Mouse (Mus musculus) neural tube, embryonic 14.5 days (tissue): ENCODE data around the gene Pigb. TPM values are rescaled to one million over a fixed set of nuclear protein-coding genes. Genes with fewer than 3 reads are reported as not detected.

Experiments
- ATAC-seq: fragments of 200-750 bp; cut with Nextera tagmentation; 2 replicates; pipeline ENCODE4 v1.8.0; 2017; ENCODE audit warnings: low read depth, mild to moderate bottlenecking, moderate TSS enrichment, moderate library complexity
- H3K27ac ChIP-seq: fragments of 300-500 bp; sonication (generic); 2 replicates; pipeline ENCODE4 v1.5.1; 2014; ENCODE audit warnings: low read depth, mild to moderate bottlenecking, control low read depth, low read length, moderate library complexity, mixed read lengths
- H3K27me3 ChIP-seq: fragments of 300-500 bp; sonication (generic); 2 replicates; pipeline ENCODE4 v1.6.1; 2014; ENCODE audit warnings: low read length; ENCODE audit not compliant: control insufficient read depth, insufficient read depth
- H3K36me3 ChIP-seq: fragments of 300-500 bp; sonication (generic); 2 replicates; pipeline ENCODE4 v1.6.1; 2014; ENCODE audit warnings: low read length, mixed read lengths; ENCODE audit not compliant: control insufficient read depth, insufficient read depth
- H3K4me1 ChIP-seq: fragments of 300-500 bp; sonication (generic); 2 replicates; pipeline ENCODE4 v1.6.1; 2014; ENCODE audit warnings: low read length; ENCODE audit not compliant: control insufficient read depth, insufficient read depth
- H3K4me2 ChIP-seq: fragments of 300-500 bp; sonication (generic); 2 replicates; pipeline ENCODE4 v1.6.1; 2014; ENCODE audit warnings: mild to moderate bottlenecking, low read depth, low read length, control low read depth
- H3K4me3 ChIP-seq: fragments of 300-500 bp; sonication (generic); 2 replicates; pipeline ENCODE4 v1.5.1; 2014; ENCODE audit warnings: low read depth, low read length, control low read depth, mixed read lengths
- H3K9ac ChIP-seq: fragments of 300-500 bp; sonication (generic); replicated peaks from 2 replicates; pipeline ENCODE4 v1.6.1; 2014; ENCODE audit warnings: low read depth, mild to moderate bottlenecking, control low read depth, low read length, mixed read lengths
- H3K9me3 ChIP-seq: fragments of 300-500 bp; sonication (generic); 2 replicates; pipeline ENCODE4 v1.6.1; 2016; ENCODE audit warnings: low read length; ENCODE audit not compliant: control insufficient read depth
- WGBS: fragments of 180-500 bp; shearing (Covaris S2); extraction: QIAGEN DNeasy Blood & Tissue Kit; methylation state at CpG from one replicate; pipeline ENCODE4 v1.1.7; 2014; 5-methylcytosine and 5-hydroxymethylcytosine counted together
- polyA plus RNA-seq: library from polyadenylated mRNA; unstranded; fragments of >200 nt; fragmentation: Nextera tagmentation; extraction: Ambion mirVana; gene quantifications from 2 replicates; pipeline ENCODE4 v1.2.1, GENCODE M21; 2014

Pigb gene
- polyA plus RNA-seq, 1 experiment from 2014 or later: 16.4 TPM

DNA sequence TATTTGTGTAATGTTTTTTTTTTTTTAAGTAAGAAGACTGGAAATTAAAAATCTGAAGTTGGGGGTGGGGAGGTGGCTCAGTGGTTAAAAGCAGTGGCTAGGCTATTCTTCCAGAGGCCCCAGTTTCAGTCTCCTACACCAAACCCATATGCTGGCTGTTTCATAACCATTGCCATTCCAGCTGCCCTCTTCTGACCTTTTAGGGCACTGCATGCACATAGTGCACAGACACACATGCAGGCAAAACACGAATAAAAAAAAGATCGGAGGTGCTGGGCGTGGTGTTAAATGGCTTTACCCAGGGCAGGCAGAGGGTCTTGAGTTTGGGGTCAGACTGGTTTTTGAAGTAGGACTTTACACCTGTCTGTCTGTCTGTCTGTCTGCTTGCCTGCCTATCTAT, 34.0 kb downstream of the Pigb start:
- Histone ChIP-seq H3K4me2 (no peak overlapping the region), H3K27ac (no peak overlapping the region), H3K36me3 (peaks cover 20% of the 10 kb centered on the region; the same call in 1 of the 2 replicates), H3K9me3 (no peaks in the 10 kb centered on the region), H3K4me1 (no peaks in the 10 kb centered on the region), H3K27me3 (no peaks in the 10 kb centered on the region), H3K9ac (no peak overlapping the region), H3K4me3 (no peak overlapping the region)
- WGBS: 94% methylated on average over 3 of the region's 3 CpGs
- no peak for ATAC-seq

DNA sequence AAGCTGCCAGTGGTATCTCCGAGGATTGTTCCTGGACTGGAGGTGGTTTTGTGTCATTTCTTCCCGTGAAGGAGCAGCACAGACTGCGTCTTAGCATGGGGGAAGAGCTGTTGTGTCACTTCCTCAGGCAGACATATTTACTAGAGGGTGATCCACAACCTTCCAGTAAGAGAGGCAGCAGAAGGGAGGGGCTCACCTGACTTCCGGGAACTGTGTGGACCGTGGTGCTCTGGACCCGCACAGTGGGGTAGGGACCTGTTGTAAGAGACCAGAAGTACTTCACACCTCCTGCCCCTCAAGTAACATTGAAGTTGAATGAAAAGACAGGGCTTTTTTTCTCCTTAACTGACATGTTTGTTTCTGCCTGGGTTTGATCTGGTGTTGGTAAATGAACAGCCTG, 35.1 kb downstream of the Pigb start:
- Histone ChIP-seq H3K27ac (no peak overlapping the region), H3K27me3 (no peaks in the 10 kb centered on the region), H3K4me2 (no peak overlapping the region), H3K9ac (no peak overlapping the region), H3K36me3 (peaks cover 21% of the 10 kb centered on the region), H3K4me3 (no peak overlapping the region), H3K9me3 (no peaks in the 10 kb centered on the region), H3K4me1 (no peaks in the 10 kb centered on the region)
- no peak for ATAC-seq
- 87% methylated on average over 6 of the region's 6 CpGs for WGBS

DNA sequence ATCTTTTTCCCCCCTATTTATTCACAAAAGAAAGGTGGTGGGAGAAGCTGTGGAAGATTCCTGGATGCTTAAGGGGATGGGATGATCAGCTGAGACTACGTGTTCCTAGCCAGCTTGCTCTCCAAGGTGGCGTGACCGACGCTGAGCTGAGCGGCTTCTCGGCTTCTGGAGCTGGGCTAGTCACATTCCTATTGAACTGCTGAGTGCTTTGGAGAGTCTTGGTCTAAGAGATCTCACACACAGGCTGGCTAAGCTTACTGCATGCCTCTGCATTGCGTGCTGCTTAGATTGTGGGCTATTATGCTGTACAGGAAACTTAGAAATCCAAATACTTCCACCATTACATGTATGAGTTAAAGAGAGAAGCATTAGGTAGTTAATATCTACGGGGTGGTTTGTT, 36.1 kb downstream of the Pigb start:
- Histone ChIP-seq H3K4me2 (no peak overlapping the region), H3K36me3 (peaks cover 21% of the 10 kb centered on the region), H3K4me1 (no peaks in the 10 kb centered on the region), H3K27ac (no peak overlapping the region), H3K9me3 (no peaks in the 10 kb centered on the region), H3K9ac (no peak overlapping the region), H3K27me3 (no peaks in the 10 kb centered on the region), H3K4me3 (no peak overlapping the region)
- 88% methylated on average over 8 of the region's 8 CpGs for WGBS
- no peak for ATAC-seq

DNA sequence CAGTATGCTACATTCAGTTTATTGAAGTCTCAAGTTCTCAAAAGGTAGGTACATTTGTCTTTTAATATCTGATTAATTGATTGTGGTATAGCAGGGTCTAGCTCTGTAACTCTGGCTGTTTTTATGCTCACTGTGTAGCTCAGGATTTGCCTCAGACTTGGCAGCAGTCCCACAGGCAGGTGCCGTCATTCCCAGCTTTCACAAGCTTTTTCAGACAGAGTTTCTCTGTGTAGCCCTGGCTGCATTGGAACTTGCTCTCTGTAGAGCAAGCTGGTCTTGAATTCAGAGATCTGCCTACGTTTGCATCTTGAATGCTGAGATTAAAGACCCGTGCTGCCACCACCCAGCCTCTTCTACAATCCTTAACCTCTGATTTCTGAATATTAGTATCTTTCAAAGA, 38.0 kb downstream of the Pigb start:
- Histone ChIP-seq H3K9me3 (no peaks in the 10 kb centered on the region), H3K4me2 (no peak overlapping the region), H3K4me3 (no peak overlapping the region), H3K27ac (no peak overlapping the region), H3K36me3 (peaks cover 16% of the 10 kb centered on the region), H3K27me3 (no peaks in the 10 kb centered on the region), H3K9ac (no peak overlapping the region), H3K4me1 (no peaks in the 10 kb centered on the region)
- no peak for ATAC-seq
- WGBS: 65% methylated on average over 3 of the region's 3 CpGs

DNA sequence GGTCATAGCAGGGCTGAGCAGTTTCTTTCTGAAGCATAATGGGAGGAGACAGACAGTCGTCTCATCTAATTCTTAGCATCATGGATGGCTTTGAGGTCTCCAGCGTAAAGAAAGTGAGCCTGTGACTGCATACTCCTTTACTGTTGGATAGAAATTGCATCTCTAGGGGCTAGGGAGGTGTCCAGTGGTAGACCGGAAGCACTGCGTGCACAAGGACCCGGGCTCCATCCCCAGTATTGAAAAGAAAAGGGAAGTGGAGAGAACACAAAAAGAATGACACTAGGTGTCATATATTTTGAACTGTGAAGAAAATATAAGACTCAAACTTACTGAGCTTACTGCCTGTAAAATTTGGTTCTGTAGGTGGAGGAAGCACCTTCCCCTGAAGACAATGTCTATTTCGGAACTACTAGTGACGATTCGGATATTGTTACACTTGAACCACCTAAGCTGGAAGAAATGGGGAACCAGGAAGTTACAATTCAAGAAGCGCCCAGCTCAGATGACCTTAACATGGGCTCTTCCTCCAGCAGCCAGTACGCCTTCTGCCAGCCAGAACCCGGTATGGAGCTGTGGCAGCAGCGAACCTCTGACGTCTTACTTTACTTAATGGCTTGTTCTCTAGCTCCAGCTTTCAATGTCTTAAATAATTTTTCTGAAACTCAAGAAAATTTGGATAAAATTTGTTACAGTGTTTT, 38.7 kb downstream of the Pigb start:
- Histone ChIP-seq H3K36me3 (peaks cover 16% of the 10 kb centered on the region), H3K4me1 (no peaks in the 10 kb centered on the region), H3K9me3 (no peaks in the 10 kb centered on the region), H3K27ac (no peak overlapping the region), H3K27me3 (no peaks in the 10 kb centered on the region), H3K4me3 (no peak overlapping the region), H3K4me2 (no peak overlapping the region), H3K9ac (no peak overlapping the region)
- no peak for ATAC-seq
- WGBS: 90% methylated on average over 13 of the region's 13 CpGs

DNA sequence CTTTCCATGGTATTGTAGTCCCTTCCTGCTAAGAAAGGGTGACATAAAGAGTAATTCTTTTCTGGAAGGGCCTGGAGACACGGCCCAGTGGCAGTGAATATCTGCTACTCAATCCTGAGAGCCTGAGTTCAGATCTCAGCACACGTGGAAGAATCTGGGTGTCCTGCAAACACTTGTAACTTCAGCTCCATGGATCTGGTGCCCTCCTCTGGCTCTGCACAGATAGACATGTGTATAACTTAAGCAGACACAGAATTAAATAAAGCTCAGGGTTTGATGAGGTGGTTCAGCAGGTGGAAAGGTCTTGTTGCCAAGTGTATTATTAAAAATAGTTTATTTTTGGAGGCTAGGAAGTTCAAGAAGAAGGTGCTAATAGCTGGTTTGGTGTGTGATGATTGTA, 39.7 kb downstream of the Pigb start:
- no peak overlapping the region for H3K4me2 ChIP-seq
- no peaks in the 10 kb centered on the region for H3K4me1 ChIP-seq
- H3K9ac ChIP-seq: no peak overlapping the region
- H3K9me3 ChIP-seq: no peaks in the 10 kb centered on the region
- no peak overlapping the region for H3K4me3 ChIP-seq
- peaks cover 16% of the 10 kb centered on the region for H3K36me3 ChIP-seq
- WGBS: 67% methylated on average over 2 of the region's 2 CpGs
- no peak overlapping the region for H3K27ac ChIP-seq
- no peak for ATAC-seq
- H3K27me3 ChIP-seq: no peaks in the 10 kb centered on the region

DNA sequence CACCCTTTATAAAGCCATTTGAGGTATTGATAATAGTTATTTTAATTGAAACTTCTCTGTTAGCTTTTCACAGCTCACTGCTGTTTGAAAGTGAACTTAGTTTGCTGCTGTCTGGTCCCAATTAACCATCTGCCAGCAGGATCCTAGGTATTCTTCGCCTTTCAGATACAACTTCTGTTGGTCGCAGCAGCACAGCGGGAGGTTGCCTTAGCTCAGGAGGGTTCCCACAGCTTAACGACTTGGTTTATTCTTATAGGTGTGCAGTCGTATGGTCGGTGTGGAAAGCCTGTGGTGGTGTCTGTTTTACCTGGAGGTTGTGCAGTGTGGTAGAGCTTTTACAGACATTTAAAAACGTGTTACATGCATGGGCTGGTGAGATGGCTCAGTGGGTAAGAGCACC, 43.4 kb downstream of the Pigb start:
- 54% methylated on average over 7 of the region's 7 CpGs for WGBS
- H3K27me3 ChIP-seq: no peaks in the 10 kb centered on the region

DNA sequence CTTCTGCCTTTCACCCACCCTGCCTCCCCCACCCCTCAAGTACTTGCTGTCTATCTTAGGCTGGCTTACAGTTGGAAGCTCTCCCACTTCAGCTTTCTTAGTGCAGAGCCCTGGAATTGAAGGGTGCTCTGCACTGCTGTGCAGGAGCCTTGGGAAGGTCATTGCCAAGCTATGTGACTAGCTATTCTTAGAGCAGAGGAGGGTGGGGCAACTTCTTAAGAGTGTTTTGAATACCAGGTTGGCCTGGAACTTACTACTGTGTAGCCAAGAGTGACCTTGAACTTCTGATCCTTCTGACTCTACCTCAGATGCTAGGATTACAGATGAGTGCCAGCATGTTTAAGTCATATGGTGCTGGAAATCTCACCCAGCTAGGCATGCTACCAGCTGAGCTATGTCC, 44.0 kb downstream of the Pigb start:
- Histone ChIP-seq H3K4me2 (no peak overlapping the region), H3K36me3 (peaks cover 5% of the 10 kb centered on the region), H3K27me3 (no peaks in the 10 kb centered on the region), H3K9me3 (no peaks in the 10 kb centered on the region), H3K4me3 (no peak overlapping the region), H3K4me1 (no peaks in the 10 kb centered on the region), H3K27ac (no peak overlapping the region), H3K9ac (no peak overlapping the region)
- no peak for ATAC-seq

More for the DNA sequence above, 43.4 kb downstream of the Pigb start:
- H3K9ac ChIP-seq: no peak overlapping the region
- H3K4me2 ChIP-seq: no peak overlapping the region
- no peak overlapping the region for H3K27ac ChIP-seq
- no peak for ATAC-seq
- H3K36me3 ChIP-seq: peaks cover 8% of the 10 kb centered on the region
- H3K9me3 ChIP-seq: no peaks in the 10 kb centered on the region
- no peaks in the 10 kb centered on the region for H3K4me1 ChIP-seq
- no peak overlapping the region for H3K4me3 ChIP-seq

DNA sequence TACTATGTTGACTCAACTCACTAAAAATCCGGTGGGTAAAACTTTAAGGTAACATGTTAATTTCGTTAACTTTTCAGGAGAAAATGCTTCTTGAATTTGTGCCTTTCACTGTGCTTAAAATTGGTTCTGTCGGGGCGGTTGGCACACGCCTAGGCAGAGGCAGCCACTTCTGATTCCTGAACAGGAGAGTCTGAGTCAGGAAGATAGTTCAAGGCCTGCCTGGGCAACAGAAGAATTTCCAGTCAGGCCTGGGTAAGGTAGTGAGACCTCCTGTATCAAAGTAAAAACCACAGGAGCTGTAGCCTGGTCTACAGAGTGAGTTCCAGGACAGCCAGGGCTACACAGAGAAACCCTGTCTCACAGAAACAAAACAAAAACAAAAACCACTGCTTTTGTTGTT, 47.6 kb downstream of the Pigb start:
- Histone ChIP-seq H3K4me1 (no peaks in the 10 kb centered on the region), H3K9me3 (no peaks in the 10 kb centered on the region), H3K36me3 (no peaks in the 10 kb centered on the region), H3K27ac (no peak overlapping the region), H3K27me3 (no peaks in the 10 kb centered on the region), H3K4me2 (no peak overlapping the region), H3K4me3 (no peak overlapping the region), H3K9ac (no peak overlapping the region)
- 93% methylated on average over 5 of the region's 5 CpGs for WGBS
- no peak for ATAC-seq
